Mouse (Mus musculus) forebrain, postnatal 0 days (tissue): Measurements from ENCODE around the gene Gjd2. TPM values are rescaled to one million over a fixed set of nuclear protein-coding genes. Genes with fewer than 3 reads are reported as not detected.

Source experiments
- ATAC-seq: fragments of 200-750 bp; cut with Nextera tagmentation; 2 replicates; pipeline ENCODE4 v1.8.0; 2017; ENCODE audit warnings: mild to moderate bottlenecking, moderate library complexity
- DNase-seq: peaks from one replicate; pipeline ENCODE4 v3.0.0-alpha.2; 2015
- H3K27ac ChIP-seq: fragments of 300-500 bp; sonication (generic); 2 replicates; pipeline ENCODE4 v1.5.1; 2014; ENCODE audit warnings: low read depth, mild to moderate bottlenecking, antibody characterized with exemption, low read length, moderate library complexity, mixed read lengths
- H3K27me3 ChIP-seq: fragments of 300-500 bp; sonication (generic); 2 replicates; pipeline ENCODE4 v1.6.1; 2014; ENCODE audit warnings: mild to moderate bottlenecking, low read length, mixed read lengths; ENCODE audit not compliant: insufficient read depth
- H3K36me3 ChIP-seq: fragments of 300-500 bp; sonication (generic); 2 replicates; pipeline ENCODE4 v1.6.1; 2014; ENCODE audit warnings: mild to moderate bottlenecking, moderate library complexity; ENCODE audit not compliant: insufficient read depth
- H3K4me1 ChIP-seq: fragments of 300-500 bp; sonication (generic); 2 replicates; pipeline ENCODE4 v1.6.1; 2014; ENCODE audit warnings: antibody characterized with exemption; ENCODE audit not compliant: insufficient read depth
- H3K4me2 ChIP-seq: fragments of 300-500 bp; sonication (generic); 2 replicates; pipeline ENCODE4 v1.6.1; 2014; ENCODE audit warnings: low read depth, mild to moderate bottlenecking, moderate library complexity
- H3K4me3 ChIP-seq: fragments of 300-500 bp; sonication (generic); 2 replicates; pipeline ENCODE4 v1.5.1; 2014; ENCODE audit warnings: low read depth, low read length, mixed read lengths
- H3K9ac ChIP-seq: fragments of 300-500 bp; sonication (generic); 2 replicates; pipeline ENCODE4 v1.6.1; 2014; ENCODE audit warnings: mild to moderate bottlenecking
- H3K9me3 ChIP-seq: fragments of 300-500 bp; sonication (generic); 2 replicates; pipeline ENCODE4 v1.6.1; 2016; ENCODE audit warnings: low read length
- CTCF ChIP-seq: sonication (generic); IDR thresholded peaks from 2 replicates; pipeline ENCODE4 v1.5.1; 2016; ENCODE audit warnings: antibody characterized with exemption, control low read depth, low read depth
- WGBS: fragments of 180-500 bp; shearing (Covaris S2); extraction: QIAGEN DNeasy Blood & Tissue Kit; methylation state at CpG from one replicate; pipeline ENCODE4 v1.1.7; 2014; 5-methylcytosine and 5-hydroxymethylcytosine counted together
- polyA plus RNA-seq: library from polyadenylated mRNA; unstranded; fragments of >200 nt; fragmentation: Nextera tagmentation; extraction: Ambion mirVana; gene quantifications from 2 replicates; pipeline ENCODE4 v1.2.1, GENCODE M21; 2015
- total RNA-seq: library from RNA; depleted of rRNA; stranded (reverse); fragments of >200 nt; gene quantifications from 2 replicates; pipeline ENCODE4 v1.2.3, GENCODE M21; 2014

The Gjd2 gene
- total and polyA plus RNA-seq, 2 experiments from 2014 or later, result 6.6 to 37.7 TPM

DNA sequence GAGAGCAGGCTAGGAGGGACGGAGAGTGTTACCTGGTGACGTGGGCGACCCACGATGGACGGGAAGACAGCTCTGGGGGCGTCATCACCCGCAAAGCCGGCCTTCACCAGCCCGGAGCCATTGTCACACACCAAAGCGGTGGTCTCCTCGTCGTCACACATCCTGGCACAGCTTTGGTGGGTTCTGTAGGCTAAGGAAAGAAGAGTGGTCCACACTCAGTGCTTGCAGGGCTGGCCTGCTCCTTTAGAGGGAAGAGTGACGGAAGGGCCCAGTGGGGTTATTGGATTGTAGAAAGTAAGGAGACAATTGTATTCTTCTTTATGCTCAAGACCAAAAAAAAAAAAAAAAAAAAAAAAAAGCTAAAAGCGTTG, 38.4 kb upstream of the Gjd2 start:
- DNase-seq (no peak), ATAC-seq (no peak)
- Histone ChIP-seq H3K27me3 (no peaks in the 10 kb centered on the region), H3K4me2 (no peak overlapping the region), H3K36me3 (no peaks in the 10 kb centered on the region), H3K9me3 (no peaks in the 10 kb centered on the region), H3K27ac (no peak overlapping the region), H3K9ac (no peak overlapping the region), H3K4me1 (no peaks in the 10 kb centered on the region), H3K4me3 (no peak overlapping the region)
- WGBS, result 92% methylated on average over 14 of the region's 14 CpGs
- TF ChIP-seq CTCF, result no peak

GRCm38 (mm10) chr2:114051111-114051870, 37.9 kb upstream of the Gjd2 start:
- Histone ChIP-seq H3K9ac (no peak overlapping the region), H3K27ac (no peak overlapping the region), H3K4me1 (no peaks in the 10 kb centered on the region), H3K9me3 (no peaks in the 10 kb centered on the region), H3K36me3 (no peaks in the 10 kb centered on the region), H3K4me2 (no peak overlapping the region), H3K4me3 (no peak overlapping the region), H3K27me3 (no peaks in the 10 kb centered on the region)
- 95% methylated on average over 7 of the region's 7 CpGs for WGBS
- no peak for TF ChIP-seq CTCF
- ATAC-seq (no peak), DNase-seq (no peak)

DNA sequence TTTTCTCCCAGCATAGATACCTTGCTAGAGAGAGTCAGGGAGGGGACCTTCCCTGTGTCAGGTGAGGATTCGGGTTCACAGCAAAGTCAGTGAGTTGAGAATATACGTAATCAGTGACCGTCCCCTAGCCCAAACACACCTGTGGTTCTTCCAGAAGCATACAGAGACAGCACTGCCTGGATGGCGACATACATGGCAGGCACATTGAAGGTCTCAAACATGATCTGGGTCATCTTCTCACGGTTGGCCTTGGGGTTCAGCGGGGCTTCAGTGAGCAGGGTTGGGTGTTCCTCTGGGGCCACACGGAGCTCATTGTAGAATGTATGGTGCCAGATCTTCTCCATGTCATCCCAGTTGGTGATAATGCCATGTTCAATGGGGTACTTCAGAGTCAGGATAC, 36.7 kb upstream of the Gjd2 start:
- no peak overlapping the region for H3K9ac ChIP-seq
- H3K27ac ChIP-seq, result no peak overlapping the region
- DNase-seq (no peak), ATAC-seq (no peak)
- H3K36me3 ChIP-seq, result no peaks in the 10 kb centered on the region
- no peaks in the 10 kb centered on the region for H3K9me3 ChIP-seq
- H3K4me3 ChIP-seq, result no peak overlapping the region
- TF ChIP-seq CTCF, result no peak
- no peaks in the 10 kb centered on the region for H3K4me1 ChIP-seq
- no peak overlapping the region for H3K4me2 ChIP-seq
- 96% methylated on average over 7 of the region's 7 CpGs for WGBS
- H3K27me3 ChIP-seq, result no peaks in the 10 kb centered on the region

DNA sequence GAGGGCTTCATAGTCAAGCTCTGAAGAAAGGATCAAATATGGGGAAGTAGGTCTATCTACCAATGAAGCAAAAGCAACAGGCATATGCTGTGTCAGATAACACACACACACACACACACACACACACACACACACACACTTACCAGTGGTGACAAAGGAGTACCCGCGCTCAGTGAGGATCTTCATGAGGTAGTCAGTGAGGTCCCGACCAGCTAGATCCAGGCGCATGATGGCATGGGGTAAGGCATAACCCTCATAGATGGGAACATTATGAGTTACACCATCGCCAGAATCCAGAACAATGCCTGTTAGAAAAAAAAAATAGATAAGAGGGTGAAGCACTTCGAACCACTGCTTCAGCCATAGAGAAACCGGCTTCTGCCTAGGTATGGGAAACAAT, 36.0 kb upstream of the Gjd2 start:
- no peak overlapping the region for H3K4me2 ChIP-seq
- WGBS, result 97% methylated on average over 7 of the region's 7 CpGs
- no peak for TF ChIP-seq CTCF

GRCm38 (mm10) chr2:114047960-114048611, 34.7 kb upstream of the Gjd2 start:
- Histone ChIP-seq H3K9ac (no peak overlapping the region), H3K4me3 (no peak overlapping the region), H3K27ac (no peak overlapping the region), H3K36me3 (no peaks in the 10 kb centered on the region), H3K9me3 (no peaks in the 10 kb centered on the region), H3K27me3 (no peaks in the 10 kb centered on the region), H3K4me1 (no peaks in the 10 kb centered on the region), H3K4me2 (no peak overlapping the region)
- no peak for TF ChIP-seq CTCF
- DNase-seq, result peak; percentile 57
- ATAC-seq, result peak; percentile 69
- WGBS, result 78% methylated on average over 5 of the region's 5 CpGs

More for the DNA sequence above, 36.0 kb upstream of the Gjd2 start:
- Histone ChIP-seq H3K9ac (no peak overlapping the region), H3K9me3 (no peaks in the 10 kb centered on the region), H3K27ac (no peak overlapping the region), H3K4me1 (no peaks in the 10 kb centered on the region), H3K27me3 (no peaks in the 10 kb centered on the region), H3K36me3 (no peaks in the 10 kb centered on the region), H3K4me3 (no peak overlapping the region)
- no peak for DNase-seq
- ATAC-seq, result no peak

DNA sequence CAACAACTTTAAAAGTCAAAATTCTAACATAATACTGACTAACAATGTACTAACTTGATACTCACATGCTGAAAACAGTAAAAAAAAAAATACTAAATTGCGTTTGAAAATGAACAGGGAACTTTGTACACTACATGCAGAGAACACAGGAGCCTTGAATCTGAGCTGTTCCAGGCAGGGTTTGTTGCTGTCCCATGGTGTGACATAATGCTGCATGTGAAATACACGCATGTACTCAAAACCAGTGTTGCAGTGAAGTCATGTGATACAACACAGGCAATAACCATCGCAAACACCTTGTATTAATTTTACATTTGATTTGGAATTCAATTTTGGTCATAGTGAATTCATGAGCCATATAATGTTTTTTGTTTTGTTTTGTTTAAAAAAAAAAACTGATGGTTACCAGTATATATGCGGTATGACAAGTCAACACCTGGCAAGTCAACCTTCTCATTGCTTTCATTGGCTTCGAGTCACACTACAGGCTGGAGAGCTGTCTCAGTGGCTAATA, 32.8 kb upstream of the Gjd2 start:
- TF ChIP-seq CTCF, result no peak
- DNase-seq (no peak), ATAC-seq (no peak)
- no peak overlapping the region for H3K9ac ChIP-seq
- no peaks in the 10 kb centered on the region for H3K36me3 ChIP-seq
- H3K27me3 ChIP-seq, result no peaks in the 10 kb centered on the region
- H3K4me3 ChIP-seq, result no peak overlapping the region
- H3K27ac ChIP-seq, result no peak overlapping the region
- H3K9me3 ChIP-seq, result no peaks in the 10 kb centered on the region
- WGBS, result 96% methylated on average over 5 of the region's 5 CpGs
- H3K4me1 ChIP-seq, result no peaks in the 10 kb centered on the region
- H3K4me2 ChIP-seq, result no peak overlapping the region

GRCm38 (mm10) chr2:114037926-114038325, 24.5 kb upstream of the Gjd2 start:
- Histone ChIP-seq H3K4me2 (no peak overlapping the region), H3K4me3 (no peak overlapping the region), H3K27me3 (no peaks in the 10 kb centered on the region; the same call in 1 of the 2 replicates), H3K27ac (no peak overlapping the region), H3K4me1 (no peaks in the 10 kb centered on the region), H3K36me3 (no peaks in the 10 kb centered on the region), H3K9me3 (no peaks in the 10 kb centered on the region), H3K9ac (no peak overlapping the region)
- no peak for ATAC-seq
- no peak for DNase-seq
- TF ChIP-seq CTCF, result no peak
- 87% methylated on average over 2 of the region's 2 CpGs for WGBS
